Mouse (Mus musculus) heart, embryonic 13.5 days (tissue): ENCODE measurements around the gene Ccdc13. TPM values are rescaled to one million over a fixed set of nuclear protein-coding genes. Genes with fewer than 3 reads are reported as not detected.
A peak's percentile ranks its signal among the peaks of the same experiment; 100 is the strongest.

Experiments
- ATAC-seq: fragments of 200-750 bp; cut with Nextera tagmentation; 2 replicates; pipeline ENCODE4 v1.8.0; 2017; ENCODE audit warnings: moderate TSS enrichment; ENCODE audit not compliant: insufficient number of reproducible peaks, low FRiP score, low TSS enrichment; ENCODE audit errors: extremely low read depth
- H3K27ac ChIP-seq: fragments of 300-500 bp; sonication (generic); replicated peaks from 2 replicates; pipeline ENCODE4 v1.5.1; 2015; ENCODE audit warnings: moderate library complexity, mild to moderate bottlenecking, inconsistent platforms
- H3K27me3 ChIP-seq: fragments of 300-500 bp; sonication (generic); replicated peaks from 2 replicates; pipeline ENCODE4 v1.6.1; 2015; ENCODE audit warnings: mild to moderate bottlenecking, inconsistent platforms
- H3K36me3 ChIP-seq: fragments of 300-500 bp; sonication (generic); 2 replicates; pipeline ENCODE4 v1.6.1; 2015; ENCODE audit warnings: mild to moderate bottlenecking, inconsistent platforms
- H3K4me1 ChIP-seq: fragments of 300-500 bp; sonication (generic); 2 replicates; pipeline ENCODE4 v1.6.1; 2015; ENCODE audit warnings: inconsistent platforms
- H3K4me2 ChIP-seq: fragments of 300-500 bp; sonication (generic); 2 replicates; pipeline ENCODE4 v1.6.1; 2015; ENCODE audit warnings: inconsistent platforms, mild to moderate bottlenecking, moderate library complexity
- H3K4me3 ChIP-seq: fragments of 300-500 bp; sonication (generic); 2 replicates; pipeline ENCODE4 v1.5.1; 2015; ENCODE audit warnings: moderate library complexity, mild to moderate bottlenecking, inconsistent platforms
- H3K9ac ChIP-seq: fragments of 300-500 bp; sonication (generic); 2 replicates; pipeline ENCODE4 v1.6.1; 2015; ENCODE audit warnings: inconsistent platforms, mild to moderate bottlenecking, moderate library complexity
- H3K9me3 ChIP-seq: fragments of 300-500 bp; sonication (generic); 2 replicates; pipeline ENCODE4 v1.6.1; 2016; ENCODE audit warnings: inconsistent platforms
- WGBS: fragments of 180-500 bp; shearing (Covaris S2); methylation state at CpG from one replicate; pipeline ENCODE4 v1.1.7; 2015; ENCODE audit warnings: mixed read lengths; 5-methylcytosine and 5-hydroxymethylcytosine counted together
- polyA plus RNA-seq: library from polyadenylated mRNA; unstranded; fragments of >200 nt; fragmentation: Nextera tagmentation; extraction: Ambion mirVana; gene quantifications from 2 replicates; pipeline ENCODE4 v1.2.1, GENCODE M21; 2015

Gene Ccdc13
- polyA plus RNA-seq, 1 experiment from 2014 or later = not detected

GRCm38 (mm10) chr9:121842914-121843313 lies 3.7 kb upstream of the Ccdc13 start:
- Histone ChIP-seq H3K9me3 (peaks cover 2% of the 10 kb centered on the region; the same call in 1 of the 2 replicates), H3K4me2 (no peak overlapping the region), H3K4me1 (peaks cover 11% of the 10 kb centered on the region), H3K27me3 (peaks cover 15% of the 10 kb centered on the region), H3K4me3 (no peak overlapping the region), H3K36me3 (peaks cover 14% of the 10 kb centered on the region), H3K27ac (no peak overlapping the region), H3K9ac (no peak overlapping the region)
- WGBS = 91% methylated on average over 2 of the region's 2 CpGs
- ATAC-seq = no peak

DNA sequence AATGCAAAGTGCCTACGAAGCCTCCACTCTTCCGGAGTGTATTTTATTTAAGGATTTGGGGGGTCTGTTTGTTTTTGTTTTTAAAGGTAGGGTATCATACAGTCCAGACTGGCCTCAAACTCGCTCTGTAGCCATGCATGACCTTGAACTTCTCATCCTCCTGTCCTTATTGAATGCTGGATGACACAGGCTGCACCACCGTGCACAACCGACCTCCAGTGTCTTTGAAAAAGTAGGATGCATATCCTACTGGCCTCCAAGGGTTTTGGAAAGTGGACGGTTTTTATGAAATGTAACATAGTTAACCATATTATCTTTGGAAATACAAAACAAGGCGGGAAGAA lies 333 bp upstream of the Ccdc13 start:
- peaks cover 2% of the 10 kb centered on the region; the same call in 1 of the 2 replicates for H3K9me3 ChIP-seq
- no peaks in the 10 kb centered on the region for H3K36me3 ChIP-seq
- H3K4me3 ChIP-seq = peak overlapping the region; percentile 60
- peak overlapping the region; percentile 86 for H3K4me2 ChIP-seq
- no peak for ATAC-seq
- peaks cover 11% of the 10 kb centered on the region for H3K4me1 ChIP-seq
- no peak overlapping the region for H3K27ac ChIP-seq
- WGBS = 35% methylated on average over 7 of the region's 7 CpGs
- H3K27me3 ChIP-seq = peaks cover 15% of the 10 kb centered on the region
- H3K9ac ChIP-seq = peak overlapping the region; percentile 78

GRCm38 (mm10) chr9:121838008-121838407 lies 1.3 kb downstream of the Ccdc13 start:
- Histone ChIP-seq H3K4me1 (peaks cover 11% of the 10 kb centered on the region), H3K36me3 (no peaks in the 10 kb centered on the region), H3K27me3 (peaks cover 15% of the 10 kb centered on the region), H3K4me3 (no peak overlapping the region), H3K9ac (no peak overlapping the region), H3K9me3 (peaks cover 1% of the 10 kb centered on the region; the same call in 1 of the 2 replicates), H3K27ac (no peak overlapping the region), H3K4me2 (no peak overlapping the region)
- no peak for ATAC-seq
- WGBS = 74% methylated on average over 6 of the region's 6 CpGs

GRCm38 (mm10) chr9:121833825-121834224 lies 5.4 kb downstream of the Ccdc13 start:
- H3K4me1 ChIP-seq = peaks cover 2% of the 10 kb centered on the region
- H3K4me2 ChIP-seq = no peak overlapping the region
- WGBS = 76% methylated on average over 11 of the region's 11 CpGs
- H3K9me3 ChIP-seq = no peaks in the 10 kb centered on the region; the same call in 1 of the 2 replicates
- H3K9ac ChIP-seq = no peak overlapping the region
- peaks cover 4% of the 10 kb centered on the region; the same call in 1 of the 2 replicates for H3K27me3 ChIP-seq
- H3K36me3 ChIP-seq = no peaks in the 10 kb centered on the region
- no peak overlapping the region for H3K27ac ChIP-seq
- ATAC-seq = no peak
- no peak overlapping the region for H3K4me3 ChIP-seq

DNA sequence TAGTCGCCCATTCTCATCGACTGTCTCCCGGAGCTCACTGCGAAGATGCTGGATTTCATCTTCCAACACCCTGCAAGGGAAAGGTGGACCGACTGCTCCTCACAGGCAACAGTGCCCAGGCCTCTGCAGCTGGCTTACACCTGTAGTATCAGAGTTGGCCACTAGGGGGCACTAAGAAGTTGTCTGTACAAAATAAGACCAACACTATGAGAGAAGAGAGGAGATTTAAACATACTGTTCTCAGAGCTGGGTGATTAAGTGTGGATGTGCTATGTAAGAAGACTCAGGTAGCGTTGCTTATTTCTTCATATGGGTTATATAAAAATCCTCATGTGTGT lies 8.3 kb downstream of the Ccdc13 start:
- Histone ChIP-seq H3K27me3 (no peaks in the 10 kb centered on the region), H3K4me2 (no peak overlapping the region), H3K4me3 (no peak overlapping the region), H3K4me1 (no peaks in the 10 kb centered on the region), H3K27ac (no peak overlapping the region), H3K36me3 (no peaks in the 10 kb centered on the region), H3K9me3 (no peaks in the 10 kb centered on the region; the same call in 1 of the 2 replicates), H3K9ac (no peak overlapping the region)
- 20% methylated on average over 6 of the region's 6 CpGs for WGBS
- no peak for ATAC-seq

- Histone ChIP-seq H3K36me3 (no peaks in the 10 kb centered on the region), H3K27ac (no peak overlapping the region), H3K4me1 (no peaks in the 10 kb centered on the region), H3K9ac (no peak overlapping the region), H3K4me3 (no peak overlapping the region), H3K9me3 (no peaks in the 10 kb centered on the region; the same call in 1 of the 2 replicates), H3K27me3 (no peaks in the 10 kb centered on the region), H3K4me2 (no peak overlapping the region)
- WGBS = 69% methylated on average over 6 of the region's 6 CpGs
- no peak for ATAC-seq
Measured at GRCm38 (mm10) chr9:121830243-121830955, 8.9 kb downstream of the Ccdc13 start.

- Histone ChIP-seq H3K27ac (no peak overlapping the region), H3K9ac (no peak overlapping the region), H3K27me3 (no peaks in the 10 kb centered on the region), H3K4me1 (no peaks in the 10 kb centered on the region), H3K36me3 (no peaks in the 10 kb centered on the region), H3K4me2 (no peak overlapping the region), H3K4me3 (no peak overlapping the region), H3K9me3 (no peaks in the 10 kb centered on the region)
- 46% methylated on average over 7 of the region's 7 CpGs for WGBS
- ATAC-seq = no peak
Measured at GRCm38 (mm10) chr9:121829270-121829992, 9.8 kb downstream of the Ccdc13 start.

- no peaks in the 10 kb centered on the region for H3K9me3 ChIP-seq
- no peaks in the 10 kb centered on the region for H3K36me3 ChIP-seq
- H3K27ac ChIP-seq = no peak overlapping the region
- no peak overlapping the region for H3K4me2 ChIP-seq
- H3K4me1 ChIP-seq = no peaks in the 10 kb centered on the region
- no peak overlapping the region for H3K9ac ChIP-seq
- no peak for ATAC-seq
- WGBS = 54% methylated on average over 6 of the region's 6 CpGs
- H3K27me3 ChIP-seq = no peaks in the 10 kb centered on the region
- no peak overlapping the region for H3K4me3 ChIP-seq
Measured at GRCm38 (mm10) chr9:121828314-121828713, 10.9 kb downstream of the Ccdc13 start.

GRCm38 (mm10) chr9:121826356-121826755 lies 12.9 kb downstream of the Ccdc13 start:
- H3K4me3 ChIP-seq = no peak overlapping the region
- no peaks in the 10 kb centered on the region for H3K27me3 ChIP-seq
- 70% methylated on average over 3 of the region's 3 CpGs for WGBS
- H3K36me3 ChIP-seq = no peaks in the 10 kb centered on the region
- H3K9ac ChIP-seq = no peak overlapping the region
- H3K4me2 ChIP-seq = no peak overlapping the region
- no peaks in the 10 kb centered on the region for H3K9me3 ChIP-seq
- H3K4me1 ChIP-seq = peaks cover 7% of the 10 kb centered on the region; the same call in 1 of the 2 replicates
- ATAC-seq = no peak
- no peak overlapping the region for H3K27ac ChIP-seq

DNA sequence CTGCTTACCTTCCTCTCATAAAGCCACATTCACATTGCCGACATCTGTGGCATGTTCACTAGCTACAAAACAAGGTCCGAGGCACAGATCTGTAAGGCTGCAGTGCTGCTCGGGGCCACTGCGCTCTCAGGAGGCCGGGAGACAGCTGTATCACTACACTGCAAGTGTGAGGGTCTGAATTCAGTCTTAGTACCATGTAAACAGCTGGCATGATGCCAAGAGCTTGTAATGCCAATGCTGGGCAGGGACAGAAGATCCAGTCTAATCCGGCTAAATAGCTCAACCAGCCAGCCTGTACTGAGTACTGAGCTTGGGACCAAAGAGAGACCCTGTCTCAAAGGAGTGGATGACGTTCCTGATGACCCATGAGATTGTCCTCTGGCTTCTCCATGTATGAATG lies 15.3 kb downstream of the Ccdc13 start:
- no peak overlapping the region for H3K4me2 ChIP-seq
- 76% methylated on average over 7 of the region's 7 CpGs for WGBS
- H3K36me3 ChIP-seq = no peaks in the 10 kb centered on the region
- no peak for ATAC-seq
- no peaks in the 10 kb centered on the region for H3K9me3 ChIP-seq
- no peak overlapping the region for H3K9ac ChIP-seq
- H3K4me1 ChIP-seq = peaks cover 14% of the 10 kb centered on the region
- no peak overlapping the region for H3K4me3 ChIP-seq
- no peaks in the 10 kb centered on the region for H3K27me3 ChIP-seq
- H3K27ac ChIP-seq = no peak overlapping the region

DNA sequence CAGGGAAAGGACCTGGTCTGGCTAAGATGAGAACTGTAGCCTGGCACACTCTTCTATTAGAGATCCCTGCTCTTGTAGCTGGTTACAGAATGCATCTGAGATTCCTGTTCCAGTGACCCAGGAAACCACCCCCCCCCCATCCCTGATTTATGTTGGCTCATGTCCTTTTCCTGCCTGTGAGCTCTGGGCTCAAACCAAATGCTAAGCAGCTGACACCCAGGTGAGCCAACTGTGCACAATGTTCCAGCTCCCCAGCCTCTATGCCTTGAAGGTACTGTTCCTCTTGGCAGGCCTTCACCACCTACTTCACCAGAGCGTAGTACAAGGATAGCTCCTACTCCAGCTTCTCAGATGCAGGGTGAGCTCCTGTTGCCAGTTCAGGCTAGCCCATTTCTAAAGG lies 16.2 kb downstream of the Ccdc13 start:
- H3K9me3 ChIP-seq = no peaks in the 10 kb centered on the region
- peaks cover 14% of the 10 kb centered on the region for H3K4me1 ChIP-seq
- no peak for ATAC-seq
- H3K9ac ChIP-seq = no peak overlapping the region
- H3K27me3 ChIP-seq = no peaks in the 10 kb centered on the region
- no peaks in the 10 kb centered on the region for H3K36me3 ChIP-seq
- no peak overlapping the region for H3K27ac ChIP-seq
- H3K4me2 ChIP-seq = no peak overlapping the region
- H3K4me3 ChIP-seq = no peak overlapping the region
- 82% methylated on average over 1 of the region's 1 CpGs for WGBS

DNA sequence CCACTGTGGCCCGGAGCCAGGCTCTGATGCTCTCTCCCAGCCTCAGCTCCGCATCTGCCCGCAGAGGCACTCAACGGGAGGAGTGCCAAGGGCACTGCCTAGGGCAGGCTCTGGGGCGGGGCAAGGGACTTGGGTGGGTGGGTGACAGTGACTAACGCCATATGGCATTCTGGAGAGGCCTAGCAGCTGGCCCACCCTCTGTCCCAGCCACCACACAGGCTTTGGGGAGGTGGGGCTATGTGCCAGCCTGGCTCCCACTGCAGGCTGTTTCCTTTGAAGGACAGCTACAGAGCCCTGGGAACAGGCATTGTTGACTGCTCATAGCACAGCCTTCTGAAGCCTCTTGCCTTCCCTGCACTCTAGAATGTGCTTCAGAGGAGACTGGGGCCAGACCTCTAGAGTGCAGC lies 16.7 kb downstream of the Ccdc13 start:
- H3K27me3 ChIP-seq = no peaks in the 10 kb centered on the region
- H3K36me3 ChIP-seq = no peaks in the 10 kb centered on the region
- ATAC-seq = no peak
- WGBS = 61% methylated on average over 6 of the region's 6 CpGs
- no peak overlapping the region for H3K4me3 ChIP-seq
- peaks cover 14% of the 10 kb centered on the region for H3K4me1 ChIP-seq
- no peak overlapping the region for H3K27ac ChIP-seq
- H3K4me2 ChIP-seq = no peak overlapping the region
- H3K9ac ChIP-seq = no peak overlapping the region
- H3K9me3 ChIP-seq = no peaks in the 10 kb centered on the region
